Mouse (Mus musculus) lung, postnatal 0 days (tissue): ENCODE data around the gene Krtap3-2.

Experiments
- CTCF ChIP-seq: IDR thresholded peaks from 2 replicates; pipeline ENCODE4 v1.5.1; 2016; ENCODE audit warnings: antibody characterized with exemption, mild to moderate bottlenecking
- EP300 ChIP-seq: IDR thresholded peaks from 2 replicates; pipeline ENCODE4 v1.6.1; 2016; ENCODE audit warnings: antibody characterized with exemption, mild to moderate bottlenecking, control low read depth

DNA sequence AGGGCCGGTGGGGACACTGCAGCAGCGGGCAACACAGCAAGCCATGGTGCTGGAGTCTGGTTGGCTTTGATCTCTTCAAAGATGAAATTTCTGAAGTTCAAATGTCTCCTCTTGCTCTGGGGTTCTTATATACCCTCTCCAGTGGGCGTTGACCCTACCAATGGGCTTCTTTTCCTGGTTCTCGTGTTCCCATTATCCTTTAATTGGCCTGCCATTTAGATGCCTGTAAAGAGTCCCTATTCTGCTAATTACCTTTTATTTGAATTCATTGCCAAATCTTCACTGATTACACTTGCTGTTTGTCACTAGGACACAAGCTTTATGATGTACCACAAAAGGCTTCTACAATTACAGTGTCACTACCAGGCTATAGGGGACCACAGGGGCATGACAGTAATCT is 5.9 kb downstream of the Krtap3-2 start, which contains the start of gene Krtap3-3:
- TF ChIP-seq CTCF: no peak
- no peak for TF ChIP-seq EP300
